Comparison of ENCODE assay signal across 21 mouse cellular contexts in the genomic region with DNA sequence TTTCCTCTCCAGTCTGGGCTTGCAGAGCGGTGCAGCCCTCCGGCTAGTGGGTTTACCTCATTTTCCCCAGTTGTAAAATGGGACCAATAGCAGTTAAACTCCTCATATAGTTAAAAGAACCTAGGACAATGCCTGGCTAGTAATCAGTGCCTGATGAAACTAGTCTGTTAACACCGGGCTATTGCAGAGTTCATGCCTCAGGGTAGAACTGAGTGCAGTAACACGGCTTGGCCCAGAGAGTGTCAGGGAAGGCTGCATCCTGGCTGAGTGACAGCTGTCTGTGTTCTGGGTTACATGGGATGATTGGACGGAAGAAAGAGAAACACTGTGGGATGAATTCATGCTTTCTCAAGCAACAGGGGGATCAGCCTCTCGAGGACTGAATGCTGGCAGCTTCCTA. TPM values are rescaled to one million over a fixed set of nuclear protein-coding genes. Genes with fewer than 3 reads are reported as not detected.
DNase-seq lines count a peak whose midpoint lies in the region; ATAC-seq lines count a peak whose summit lies in the region.
"Had no signal": no experiment of that assay in that cellular context is flagged by ENCODE, and none has a peak within 500 bp of the region (broad histone marks: within the 10 kb centered on the region; RNA-seq: fewer than 3 reads in every experiment).

No protein-coding gene starts in this region.

- no peak overlapping the region for H3K4me3 ChIP-seq in heart, embryonic 16.5 days (ENCODE audit: low read length)
- H3K4me3 ChIP-seq in lung, embryonic 16.5 days (ENCODE audit: low read length): no peak overlapping the region
- H3K4me3 ChIP-seq in hindbrain, embryonic 16.5 days (ENCODE audit: low read length): no peak overlapping the region
- H3K4me3 ChIP-seq in neural tube, embryonic 15.5 days (replicated peaks): no peak overlapping the region
- H3K4me3 ChIP-seq: embryonic facial prominence, embryonic 13.5 days; gastrocnemius, adult 2 months; lung, embryonic 15.5 days; midbrain, embryonic 12.5 days; neural tube, embryonic 12.5 days had no signal

- WGBS in heart, embryonic 16.5 days: 58% methylated on average over 6 of the region's 6 CpGs
- WGBS in lung, embryonic 16.5 days: 45% methylated on average over 6 of the region's 6 CpGs
- WGBS in hindbrain, embryonic 16.5 days: 67% methylated on average over 6 of the region's 6 CpGs
- 46% methylated on average over 6 of the region's 6 CpGs for WGBS in neural tube, embryonic 15.5 days

- no peaks in the 10 kb centered on the region for H3K9me3 ChIP-seq in heart, embryonic 16.5 days (replicated peaks; ENCODE audit: control insufficient read depth, low read length)
- H3K9me3 ChIP-seq in lung, embryonic 16.5 days (ENCODE audit: control insufficient read depth, low read length): no peaks in the 10 kb centered on the region
- H3K9me3 ChIP-seq in hindbrain, embryonic 16.5 days (ENCODE audit: control insufficient read depth, low read length): no peaks in the 10 kb centered on the region
- no peaks in the 10 kb centered on the region for H3K9me3 ChIP-seq in neural tube, embryonic 15.5 days (replicated peaks)
- H3K9me3 ChIP-seq: embryonic facial prominence, embryonic 13.5 days; G1E; lung, embryonic 15.5 days; midbrain, embryonic 12.5 days; neural tube, embryonic 12.5 days had no signal

- no peak overlapping the region; the same call in 1 of the 2 replicates for H3K9ac ChIP-seq in heart, embryonic 16.5 days (ENCODE audit: low read length)
- H3K9ac ChIP-seq in lung, embryonic 16.5 days (ENCODE audit: low read length): peak overlapping the region; percentile 25; the same call in 1 of the 2 replicates
- no peak overlapping the region for H3K9ac ChIP-seq in hindbrain, embryonic 16.5 days (ENCODE audit: low read depth, low read length)
- no peak overlapping the region for H3K9ac ChIP-seq in neural tube, embryonic 15.5 days (replicated peaks)
- H3K9ac ChIP-seq: embryonic facial prominence, embryonic 13.5 days; lung, embryonic 15.5 days; midbrain, embryonic 12.5 days; neural tube, embryonic 12.5 days had no signal

- no peak for DNase-seq in heart, adult 9 months (ENCODE audit: low spot score in 2 of 2)
- no peak for DNase-seq in lung, postnatal 36 days
- DNase-seq in yolk sac, embryonic 10.5 days (ENCODE audit: low spot score): no peak
- DNase-seq in left cerebral cortex, postnatal 36 days (ENCODE audit: low spot score in 2 of 2): no peak
- DNase-seq: adrenal gland, adult 8-10 months; cerebellum, adult 11-12 months; gastrocnemius, adult 2 months; kidney, adult 11 months; kidney, postnatal 10 days; liver; retina, postnatal 1 day; thymus, postnatal 14 days had no signal

- H3K4me1 ChIP-seq in heart, embryonic 16.5 days (ENCODE audit: control insufficient read depth, insufficient read depth, low read length): peaks cover 30% of the 10 kb centered on the region
- peaks cover 17% of the 10 kb centered on the region for H3K4me1 ChIP-seq in lung, embryonic 16.5 days (replicated peaks; ENCODE audit: control insufficient read depth, insufficient read depth, low read length)
- H3K4me1 ChIP-seq in hindbrain, embryonic 16.5 days (ENCODE audit: control insufficient read depth, insufficient read depth, low read depth, low read length): peaks cover 21% of the 10 kb centered on the region
- H3K4me1 ChIP-seq in neural tube, embryonic 15.5 days: peaks cover 35% of the 10 kb centered on the region

- H3K27ac ChIP-seq in heart, embryonic 16.5 days (ENCODE audit: low read length): no peak overlapping the region
- no peak overlapping the region for H3K27ac ChIP-seq in lung, embryonic 16.5 days (ENCODE audit: low read length)
- no peak overlapping the region for H3K27ac ChIP-seq in hindbrain, embryonic 16.5 days (ENCODE audit: low read depth, low read length)
- no peak overlapping the region; the same call in 1 of the 2 replicates for H3K27ac ChIP-seq in neural tube, embryonic 15.5 days (replicated peaks)
- H3K27ac ChIP-seq: embryonic facial prominence, embryonic 13.5 days; gastrocnemius, adult 2 months; midbrain, embryonic 12.5 days; neural tube, embryonic 12.5 days had no signal

- ATAC-seq in heart, embryonic 16.5 days (replicated peaks; ENCODE audit: extremely low read depth, insufficient read depth, low FRiP score): no peak
- ATAC-seq in lung, embryonic 16.5 days (ENCODE audit: low read depth): no peak
- ATAC-seq in hindbrain, embryonic 16.5 days: no peak
- ATAC-seq in neural tube, embryonic 15.5 days (ENCODE audit: low FRiP score): no peak

- intact Hi-C loops in left cerebral cortex, postnatal 36 days (cut with DNase I): no loop called here

- H3K27me3 ChIP-seq in heart, embryonic 16.5 days (ENCODE audit: control insufficient read depth, insufficient read depth, low read length): no peaks in the 10 kb centered on the region
- no peaks in the 10 kb centered on the region for H3K27me3 ChIP-seq in lung, embryonic 16.5 days (ENCODE audit: control insufficient read depth, insufficient read depth, low read depth, low read length)
- no peaks in the 10 kb centered on the region for H3K27me3 ChIP-seq in hindbrain, embryonic 16.5 days (replicated peaks; ENCODE audit: control insufficient read depth, insufficient read depth, low read length)
- no peaks in the 10 kb centered on the region for H3K27me3 ChIP-seq in neural tube, embryonic 15.5 days (replicated peaks)
- H3K27me3 ChIP-seq: embryonic facial prominence, embryonic 13.5 days; lung, embryonic 15.5 days; midbrain, embryonic 12.5 days; neural tube, embryonic 12.5 days had no signal

- H3K36me3 ChIP-seq in heart, embryonic 16.5 days (ENCODE audit: control insufficient read depth, insufficient read depth): 0 out of 2 replicates have a peak, but pooled peaks cover 2% of the 10 kb centered on the region
- H3K36me3 ChIP-seq in lung, embryonic 16.5 days (ENCODE audit: control insufficient read depth, insufficient read depth, low read length): no peaks in the 10 kb centered on the region
- no peaks in the 10 kb centered on the region for H3K36me3 ChIP-seq in hindbrain, embryonic 16.5 days (ENCODE audit: control insufficient read depth, insufficient read depth, low read length)
- H3K36me3 ChIP-seq in neural tube, embryonic 15.5 days: no peaks in the 10 kb centered on the region; the same call in 1 of the 2 replicates
- H3K36me3 ChIP-seq: embryonic facial prominence, embryonic 13.5 days; G1E; lung, embryonic 15.5 days; midbrain, embryonic 12.5 days; neural tube, embryonic 12.5 days had no signal

- peak overlapping the region; percentile 4 for H3K4me2 ChIP-seq in heart, embryonic 16.5 days (ENCODE audit: low read depth, low read length)
- no peak overlapping the region for H3K4me2 ChIP-seq in lung, embryonic 16.5 days (ENCODE audit: low read depth, low read length)
- peak overlapping the region; percentile 16; the same call in 1 of the 2 replicates for H3K4me2 ChIP-seq in hindbrain, embryonic 16.5 days (ENCODE audit: low read length)
- peak overlapping the region; percentile 19 for H3K4me2 ChIP-seq in neural tube, embryonic 15.5 days
- H3K4me2 ChIP-seq: embryonic facial prominence, embryonic 13.5 days; lung, embryonic 15.5 days; midbrain, embryonic 12.5 days; neural tube, embryonic 12.5 days had no signal

RNA-seq across cellular contexts. Expression of a gene that starts 3.1 kb away (rescaled TPM):
- 43.9 and 50.1 TPM in 2 replicates for polyA plus RNA-seq in heart, embryonic 16.5 days (2015; fragmentation: Nextera tagmentation; extraction: Ambion mirVana)
- 30.2 and 31.0 TPM in 2 replicates for polyA plus RNA-seq in lung, embryonic 16.5 days (2015; fragmentation: Nextera tagmentation; extraction: Ambion mirVana)
- polyA plus RNA-seq in hindbrain, embryonic 16.5 days (2015; fragmentation: Nextera tagmentation; extraction: Ambion mirVana): 55.7 TPM in 2 replicates
- 45.2 and 51.0 TPM in 2 replicates for polyA plus RNA-seq in neural tube, embryonic 15.5 days (2015; fragmentation: Nextera tagmentation; extraction: Ambion mirVana)
- 10 to 100 TPM; 40.8 to 51.6 TPM for total RNA-seq in left cerebral cortex, postnatal 36 days (2021)
- polyA plus RNA-seq: G1E had no signal
